Mouse (Mus musculus): ENCODE results near the gene Zfp11. TPM values are rescaled to one million over a fixed set of nuclear protein-coding genes. Genes with fewer than 3 reads are reported as not detected.

The Zfp11 gene
- polyA plus RNA-seq, 1 experiment from 2014 or later, result 3.4 TPM

Other genes with a start within 250 kb of the Zfp11 start
- gene Sfswap, start 168.9 kb downstream of the Zfp11 start, polyA plus RNA-seq (2014; fragmentation: Nextera tagmentation; extraction: Ambion mirVana), result 25.6 and 31.0 TPM in 2 replicates
- 0.37 and 0.51 TPM in 2 replicates for gene Mmp17, start 85.9 kb downstream of the Zfp11 start, polyA plus RNA-seq (2014; fragmentation: Nextera tagmentation; extraction: Ambion mirVana)
- not detected in 2 replicates for gene Sept14, start 38.4 kb upstream of the Zfp11 start, polyA plus RNA-seq (2014; fragmentation: Nextera tagmentation; extraction: Ambion mirVana)
- gene Mrps17, start 45.4 kb upstream of the Zfp11 start, polyA plus RNA-seq (2014; fragmentation: Nextera tagmentation; extraction: Ambion mirVana), result 167 and 169 TPM in 2 replicates
- 233 and 237 TPM in 2 replicates for gene Nipsnap2, start 55.0 kb upstream of the Zfp11 start, polyA plus RNA-seq (2014; fragmentation: Nextera tagmentation; extraction: Ambion mirVana)
- gene Psph, start 117.3 kb upstream of the Zfp11 start, polyA plus RNA-seq (2014; fragmentation: Nextera tagmentation; extraction: Ambion mirVana), result 33.1 and 34.9 TPM in 2 replicates
- 35.6 and 37.3 TPM in 2 replicates for gene Sumf2, start 176.9 kb upstream of the Zfp11 start, polyA plus RNA-seq (2014; fragmentation: Nextera tagmentation; extraction: Ambion mirVana)
- 871 and 955 TPM in 2 replicates for gene Chchd2, start 217.4 kb upstream of the Zfp11 start, polyA plus RNA-seq (2014; fragmentation: Nextera tagmentation; extraction: Ambion mirVana)
- gene Zbed5, start 225.6 kb upstream of the Zfp11 start, polyA plus RNA-seq (2014; fragmentation: Nextera tagmentation; extraction: Ambion mirVana), result 4.8 and 5.8 TPM in 2 replicates
- 0.32 and 0.42 TPM in 2 replicates for gene Phkg1, start 228.4 kb upstream of the Zfp11 start, polyA plus RNA-seq (2014; fragmentation: Nextera tagmentation; extraction: Ambion mirVana)
- gene Nupr1l, start 238.4 kb upstream of the Zfp11 start, polyA plus RNA-seq (2014; fragmentation: Nextera tagmentation; extraction: Ambion mirVana), result 1.0 and 2.4 TPM in 2 replicates